Mouse (Mus musculus) midbrain, embryonic 10.5 days (tissue): ENCODE data around the gene Capn8. TPM values are rescaled to one million over a fixed set of nuclear protein-coding genes. Genes with fewer than 3 reads are reported as not detected.

Experiments
- DNase-seq: peaks from one replicate; pipeline ENCODE4 v3.0.0-alpha.2; 2017; ENCODE audit warnings: low spot score
- H3K27ac ChIP-seq: fragments of 300-500 bp; sonication (generic); replicated peaks from 2 replicates; pipeline ENCODE4 v1.5.1; 2016; ENCODE audit warnings: mild to moderate bottlenecking
- H3K27me3 ChIP-seq: fragments of 300-500 bp; sonication (generic); 2 replicates; pipeline ENCODE4 v1.6.1; 2016; ENCODE audit warnings: low read depth, mild to moderate bottlenecking; ENCODE audit not compliant: poor library complexity, severe bottlenecking
- H3K36me3 ChIP-seq: fragments of 300-500 bp; sonication (generic); 2 replicates; pipeline ENCODE4 v1.6.1; 2016; ENCODE audit warnings: mild to moderate bottlenecking, moderate library complexity
- H3K4me1 ChIP-seq: fragments of 300-500 bp; sonication (generic); 2 replicates; pipeline ENCODE4 v1.6.1; 2016
- H3K4me3 ChIP-seq: fragments of 300-500 bp; sonication (generic); 2 replicates; pipeline ENCODE4 v1.5.1; 2016; ENCODE audit warnings: mild to moderate bottlenecking, moderate library complexity
- H3K9me3 ChIP-seq: fragments of 300-500 bp; sonication (generic); replicated peaks from 2 replicates; pipeline ENCODE4 v1.6.1; 2016; ENCODE audit warnings: mild to moderate bottlenecking
- WGBS: fragments of 180-500 bp; shearing (Covaris S2); methylation state at CpG from one replicate; pipeline ENCODE4 v1.1.7; 2016; 5-methylcytosine and 5-hydroxymethylcytosine counted together
- polyA plus RNA-seq: library from polyadenylated mRNA; unstranded; fragments of >200 nt; fragmentation: Nextera tagmentation; extraction: Ambion mirVana; gene quantifications from 2 replicates; pipeline ENCODE4 v1.2.1, GENCODE M21; 2016

The Capn8 gene
- polyA plus RNA-seq, 1 experiment from 2014 or later = 0.09 TPM

GRCm38 (mm10) chr1:182560390-182561098 lies 4.3 kb upstream of the Capn8 start:
- H3K36me3 ChIP-seq = no peaks in the 10 kb centered on the region
- no peaks in the 10 kb centered on the region for H3K9me3 ChIP-seq
- no peak overlapping the region for H3K27ac ChIP-seq
- H3K27me3 ChIP-seq = peaks cover 32% of the 10 kb centered on the region
- 36% methylated on average over 3 of the region's 3 CpGs for WGBS
- peaks cover 16% of the 10 kb centered on the region for H3K4me1 ChIP-seq
- H3K4me3 ChIP-seq = no peak overlapping the region
- DNase-seq = peak; percentile 71

- Histone ChIP-seq H3K4me3 (no peak overlapping the region), H3K27me3 (peaks cover 36% of the 10 kb centered on the region), H3K36me3 (no peaks in the 10 kb centered on the region), H3K4me1 (peaks cover 16% of the 10 kb centered on the region), H3K27ac (no peak overlapping the region; the same call in 1 of the 2 replicates), H3K9me3 (no peaks in the 10 kb centered on the region)
- WGBS = 76% methylated on average over 11 of the region's 11 CpGs
- no peak for DNase-seq
These were observed 2.8 kb upstream of the Capn8 start for GRCm38 (mm10) chr1:182561945-182562514.

- H3K27ac ChIP-seq = peak overlapping the region; percentile 46; the same call in 1 of the 2 replicates
- WGBS = 51% methylated on average over 16 of the region's 16 CpGs
- no peaks in the 10 kb centered on the region for H3K9me3 ChIP-seq
- H3K36me3 ChIP-seq = no peaks in the 10 kb centered on the region
- peaks cover 43% of the 10 kb centered on the region for H3K27me3 ChIP-seq
- peaks cover 16% of the 10 kb centered on the region for H3K4me1 ChIP-seq
- DNase-seq = no peak
- H3K4me3 ChIP-seq = no peak overlapping the region
These were observed 2.0 kb upstream of the Capn8 start for GRCm38 (mm10) chr1:182562576-182563370.

GRCm38 (mm10) chr1:182565351-182565835 lies 586 bp downstream of the Capn8 start:
- DNase-seq = no peak
- 93% methylated on average over 6 of the region's 6 CpGs for WGBS
- Histone ChIP-seq H3K27me3 (peaks cover 60% of the 10 kb centered on the region), H3K36me3 (no peaks in the 10 kb centered on the region), H3K4me3 (no peak overlapping the region), H3K27ac (no peak overlapping the region), H3K9me3 (no peaks in the 10 kb centered on the region), H3K4me1 (peaks cover 16% of the 10 kb centered on the region)

GRCm38 (mm10) chr1:182571148-182571547 lies 6.3 kb downstream of the Capn8 start:
- WGBS = 84% methylated on average over 3 of the region's 3 CpGs
- H3K27me3 ChIP-seq = peaks cover 60% of the 10 kb centered on the region

GRCm38 (mm10) chr1:182571973-182572372 lies 7.2 kb downstream of the Capn8 start:
- 71% methylated on average over 11 of the region's 11 CpGs for WGBS
- Histone ChIP-seq H3K27ac (no peak overlapping the region), H3K27me3 (peaks cover 65% of the 10 kb centered on the region), H3K36me3 (no peaks in the 10 kb centered on the region), H3K9me3 (no peaks in the 10 kb centered on the region), H3K4me3 (no peak overlapping the region), H3K4me1 (peaks cover 35% of the 10 kb centered on the region)
- no peak for DNase-seq

More at GRCm38 (mm10) chr1:182571148-182571547, 6.3 kb downstream of the Capn8 start:
- no peak overlapping the region for H3K27ac ChIP-seq
- no peaks in the 10 kb centered on the region for H3K36me3 ChIP-seq
- peaks cover 35% of the 10 kb centered on the region for H3K4me1 ChIP-seq
- no peaks in the 10 kb centered on the region for H3K9me3 ChIP-seq
- no peak overlapping the region for H3K4me3 ChIP-seq
- DNase-seq = no peak

- peak overlapping the region; percentile 84 for H3K27ac ChIP-seq
- H3K9me3 ChIP-seq = no peaks in the 10 kb centered on the region
- H3K27me3 ChIP-seq = peaks cover 71% of the 10 kb centered on the region
- 10% methylated on average over 8 of the region's 8 CpGs for WGBS
- H3K36me3 ChIP-seq = no peaks in the 10 kb centered on the region
- DNase-seq = peak; percentile 64
- peaks cover 35% of the 10 kb centered on the region for H3K4me1 ChIP-seq
- peak overlapping the region; percentile 7; the same call in 1 of the 2 replicates for H3K4me3 ChIP-seq
These were observed 9.3 kb downstream of the Capn8 start for GRCm38 (mm10) chr1:182573856-182574665.

- WGBS = 37% methylated on average over 4 of the region's 4 CpGs
- H3K9me3 ChIP-seq = no peaks in the 10 kb centered on the region
- no peaks in the 10 kb centered on the region for H3K36me3 ChIP-seq
- peaks cover 35% of the 10 kb centered on the region for H3K4me1 ChIP-seq
- no peak overlapping the region for H3K4me3 ChIP-seq
- H3K27ac ChIP-seq = peak overlapping the region; percentile 84
- no peak for DNase-seq
- H3K27me3 ChIP-seq = peaks cover 75% of the 10 kb centered on the region
These were observed 9.9 kb downstream of the Capn8 start for GRCm38 (mm10) chr1:182574666-182575049.

GRCm38 (mm10) chr1:182584169-182584568 lies 19.4 kb downstream of the Capn8 start:
- Histone ChIP-seq H3K4me3 (no peak overlapping the region), H3K27ac (no peak overlapping the region), H3K36me3 (no peaks in the 10 kb centered on the region), H3K9me3 (no peaks in the 10 kb centered on the region), H3K27me3 (peaks cover 86% of the 10 kb centered on the region), H3K4me1 (peaks cover 15% of the 10 kb centered on the region)
- 87% methylated on average over 6 of the region's 6 CpGs for WGBS
- DNase-seq = no peak

- peaks cover 74% of the 10 kb centered on the region for H3K27me3 ChIP-seq
- no peaks in the 10 kb centered on the region for H3K9me3 ChIP-seq
- 17% methylated on average over 16 of the region's 16 CpGs for WGBS
- H3K4me1 ChIP-seq = peaks cover 15% of the 10 kb centered on the region
- peak overlapping the region; percentile 45 for H3K4me3 ChIP-seq
- no peak overlapping the region for H3K27ac ChIP-seq
- no peaks in the 10 kb centered on the region for H3K36me3 ChIP-seq
- no peak for DNase-seq
These were observed 20.5 kb downstream of the Capn8 start for GRCm38 (mm10) chr1:182585162-182585840.

GRCm38 (mm10) chr1:182587706-182588105 lies 22.9 kb downstream of the Capn8 start:
- H3K27ac ChIP-seq = no peak overlapping the region
- H3K36me3 ChIP-seq = no peaks in the 10 kb centered on the region
- H3K27me3 ChIP-seq = peaks cover 66% of the 10 kb centered on the region
- H3K4me3 ChIP-seq = no peak overlapping the region
- no peak for DNase-seq
- WGBS = 77% methylated on average over 4 of the region's 4 CpGs
- H3K9me3 ChIP-seq = no peaks in the 10 kb centered on the region
- peaks cover 26% of the 10 kb centered on the region for H3K4me1 ChIP-seq
